Mouse (Mus musculus): ENCODE results near the gene Wdr47.

DNA sequence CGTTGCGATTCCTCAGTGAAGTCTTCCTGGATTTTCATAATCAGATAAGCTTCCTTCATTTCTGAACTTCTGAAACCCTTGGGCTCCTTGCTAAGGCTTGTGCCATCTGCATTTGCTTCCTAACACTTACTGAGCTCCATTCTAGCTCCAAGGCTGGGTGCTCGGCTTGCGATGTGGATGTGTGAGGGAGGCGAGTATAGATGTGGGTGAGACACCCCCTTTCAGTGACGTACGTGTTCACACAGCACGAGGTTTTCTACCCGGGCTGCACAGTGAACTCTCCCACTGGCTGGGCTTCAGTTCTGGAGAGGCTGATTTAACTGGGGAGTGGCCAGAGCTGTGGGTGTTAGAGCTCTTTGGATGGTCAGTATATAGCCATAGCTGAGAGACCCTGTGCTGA lies 67.5 kb downstream of the Wdr47 start:
- TF ChIP-seq POLR2A (IDR thresholded peaks at IDR 0.05; ENCODE audit: borderline replicate concordance, extremely low read depth, insufficient read depth, insufficient read length, poor library complexity, severe bottlenecking) (no peak), CTCF (IDR thresholded peaks at IDR 0.05; ENCODE audit: borderline replicate concordance, extremely low read depth, insufficient read depth, insufficient read length) (no peak)
